Mouse (Mus musculus) adrenal gland, postnatal 10 days (tissue): ENCODE data around the gene Hist1h4i. TPM values are rescaled to one million over a fixed set of nuclear protein-coding genes. Genes with fewer than 3 reads are reported as not detected.
A peak's percentile ranks its signal among the peaks of the same experiment; 100 is the strongest.

Source experiments
- DNase-seq: peaks from one replicate; pipeline ENCODE4 v3.0.0; 2021; ENCODE audit warnings: mixed read lengths
- total RNA-seq, 2 experiments: library from RNA; stranded (reverse); gene quantifications; 2 replicates each; pipeline ENCODE4 v1.2.3; 2021

Hist1h4i gene
- total RNA-seq, 2 experiments from 2014 or later: 136 to 154 TPM

DNA sequence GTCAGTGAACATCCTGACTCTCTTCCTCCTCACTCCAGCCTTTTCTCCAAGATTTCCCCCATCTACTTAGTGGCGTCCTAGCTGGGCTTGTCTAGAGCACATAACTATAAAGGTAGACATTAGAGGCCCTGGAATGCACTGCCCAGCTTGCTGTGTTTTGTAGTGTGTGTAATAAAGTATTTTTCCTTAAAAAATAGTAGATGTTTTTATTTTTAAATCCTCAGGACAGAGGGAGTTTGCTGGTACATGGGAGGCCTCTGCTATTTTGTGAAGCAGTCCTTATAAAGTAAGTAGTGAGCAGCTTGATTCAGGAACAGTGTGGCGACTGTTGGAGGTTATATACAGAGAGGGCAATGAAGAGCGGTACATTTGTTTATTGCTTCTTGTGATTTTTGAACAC, 32.5 kb downstream of the Hist1h4i start:
- no peak for DNase-seq

GRCm38 (mm10) chr13:22007872-22008271, 33.3 kb downstream of the Hist1h4i start:
- DNase-seq: no peak

- DNase-seq: no peak
These were observed 34.0 kb downstream of the Hist1h4i start for GRCm38 (mm10) chr13:22007121-22007510.

- DNase-seq: peak; percentile 56
These were observed 34.6 kb downstream of the Hist1h4i start for GRCm38 (mm10) chr13:22006334-22007120.

DNA sequence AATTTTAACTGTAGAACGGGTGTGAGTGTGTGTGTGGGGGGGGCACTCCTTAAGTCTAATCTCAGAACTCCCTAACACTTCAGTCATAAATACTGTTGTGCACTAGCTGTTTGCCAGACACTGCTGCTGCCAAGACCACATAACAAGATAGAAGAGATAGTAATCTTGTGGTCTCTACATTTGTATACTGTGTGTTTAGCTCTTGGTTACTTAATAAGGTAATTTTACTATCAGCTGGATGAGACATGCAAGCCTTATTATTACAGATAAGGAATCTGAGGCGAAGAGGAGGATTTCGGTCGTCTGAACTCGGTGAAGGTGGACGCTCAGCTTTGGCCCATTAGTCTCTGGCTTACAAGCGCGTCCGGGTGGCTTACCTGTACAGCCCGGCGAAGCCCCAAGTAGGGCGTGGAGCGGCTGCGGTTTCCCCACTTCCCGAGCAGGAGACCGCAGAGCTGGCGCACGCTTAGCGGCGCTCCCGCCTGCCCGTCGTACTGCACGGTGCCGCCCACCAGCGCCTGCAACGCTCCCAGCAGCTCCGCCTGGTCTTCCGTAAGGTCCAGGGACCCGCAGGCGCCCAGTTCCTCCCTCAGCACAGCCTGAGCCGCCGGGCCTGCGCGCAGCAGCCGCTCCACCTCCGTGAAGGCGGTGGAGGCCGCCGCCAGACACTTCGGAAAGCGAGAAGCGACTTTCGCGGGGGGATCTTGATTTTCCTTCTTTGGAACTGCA, 35.4 kb downstream of the Hist1h4i start:
- peak; percentile 53 for DNase-seq

DNA sequence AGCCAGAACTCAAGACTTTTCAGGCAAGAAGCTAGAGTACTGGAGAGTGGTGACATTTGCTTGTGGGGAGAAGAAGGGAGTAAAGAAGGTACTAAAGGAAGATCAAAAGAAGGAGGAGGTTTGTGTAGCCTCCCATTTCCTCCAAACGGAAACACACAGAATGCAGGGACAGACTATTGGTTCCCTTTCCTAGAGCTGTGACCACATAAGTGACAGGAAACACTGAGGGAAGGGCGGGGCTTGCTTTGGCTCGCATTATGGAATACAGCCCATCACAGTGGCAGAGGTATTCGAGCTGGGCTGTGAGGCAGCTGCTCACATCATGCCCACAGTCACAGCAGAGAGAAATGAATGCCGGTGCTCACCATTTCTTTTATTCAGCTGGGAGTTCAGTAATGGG, 39.3 kb downstream of the Hist1h4i start:
- DNase-seq: no peak

DNA sequence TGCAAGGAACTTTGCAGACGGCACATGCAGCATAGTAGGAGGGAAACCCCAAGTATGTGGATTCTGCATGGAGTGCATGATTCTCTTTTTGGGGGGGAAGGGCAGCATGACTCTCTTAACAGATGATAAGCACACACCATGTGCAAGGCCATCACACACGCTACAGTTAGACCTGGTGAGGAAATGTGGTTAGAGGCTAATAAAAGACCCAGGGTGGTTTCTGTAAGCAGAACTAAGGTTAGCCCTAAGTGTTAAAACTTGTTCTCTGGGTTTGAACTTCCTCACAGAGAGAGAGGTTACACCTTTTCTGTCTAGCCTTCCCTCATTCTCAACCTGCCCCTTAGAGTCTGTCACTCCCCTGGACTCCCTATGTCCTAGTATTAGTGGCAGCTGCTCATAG, 39.8 kb downstream of the Hist1h4i start:
- no peak for DNase-seq

- no peak for DNase-seq
These were observed 42.0 kb downstream of the Hist1h4i start for GRCm38 (mm10) chr13:21999147-21999546.

DNA sequence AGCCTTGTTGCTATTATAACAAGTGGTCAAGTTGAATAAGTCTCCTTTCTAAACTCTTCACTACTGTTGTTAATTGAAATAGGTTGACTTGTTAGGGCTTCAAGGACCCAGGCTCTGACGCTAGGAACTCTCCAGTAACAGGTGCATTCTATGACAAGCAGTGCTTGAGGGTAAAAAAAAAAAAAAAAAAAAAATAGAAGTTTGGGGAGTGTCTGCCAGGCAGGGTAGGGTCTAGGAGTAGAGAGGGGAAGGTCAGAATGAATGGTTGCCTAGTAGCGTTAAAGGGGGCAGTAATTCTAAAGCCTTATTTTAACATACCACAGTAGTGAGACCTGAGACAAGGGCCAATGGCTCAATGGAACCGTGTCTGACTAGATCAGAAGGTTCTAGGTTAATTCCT, 42.8 kb downstream of the Hist1h4i start:
- DNase-seq: no peak

DNA sequence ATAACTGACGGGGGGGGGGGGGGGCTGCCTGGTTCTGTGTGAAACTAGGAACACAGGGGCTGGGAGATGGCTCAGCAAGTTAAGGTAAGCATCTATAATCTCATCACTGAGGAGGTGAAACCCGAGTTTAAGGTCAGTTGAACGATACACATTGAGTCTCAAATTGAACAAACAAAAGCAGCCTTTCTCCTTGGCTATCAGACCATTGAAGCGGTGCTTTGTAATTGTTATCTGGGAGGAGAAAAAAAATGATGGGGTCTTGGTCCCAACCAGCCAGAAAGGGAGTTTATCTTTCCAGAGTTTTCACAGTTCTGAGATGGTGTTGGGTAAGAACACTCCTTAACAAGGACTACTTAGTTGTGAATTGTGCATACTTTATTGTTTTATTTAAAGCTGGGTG, 43.3 kb downstream of the Hist1h4i start:
- no peak for DNase-seq

DNA sequence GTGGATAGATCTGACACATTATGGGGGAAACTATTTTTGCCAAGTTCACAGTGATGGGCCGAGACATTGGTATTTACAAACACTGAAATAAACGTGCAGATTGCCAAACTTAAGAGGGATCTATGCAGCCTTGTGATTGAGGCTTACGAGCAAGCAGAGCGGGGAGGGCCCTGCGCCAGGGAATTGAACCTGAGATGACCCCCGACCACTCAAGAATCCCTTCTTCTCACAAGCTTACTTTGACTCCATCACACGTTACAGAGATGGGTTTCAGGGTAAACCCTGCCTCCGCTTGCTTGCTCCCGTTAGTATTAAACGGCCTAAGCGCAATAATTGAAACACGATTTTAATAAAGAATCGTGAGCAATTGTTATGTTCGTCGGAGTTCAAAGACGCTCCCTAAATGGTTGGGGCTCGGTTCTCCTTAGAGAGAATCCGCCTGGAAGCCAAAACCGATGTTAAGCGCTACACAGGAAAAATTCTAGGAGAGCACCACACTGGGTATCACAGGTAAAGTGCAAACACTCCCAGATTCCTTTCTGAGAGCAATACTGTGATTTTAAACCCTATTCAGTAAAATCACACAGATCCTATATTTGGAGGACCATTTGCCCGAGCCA, 43.9 kb downstream of the Hist1h4i start:
- no peak for DNase-seq

DNA sequence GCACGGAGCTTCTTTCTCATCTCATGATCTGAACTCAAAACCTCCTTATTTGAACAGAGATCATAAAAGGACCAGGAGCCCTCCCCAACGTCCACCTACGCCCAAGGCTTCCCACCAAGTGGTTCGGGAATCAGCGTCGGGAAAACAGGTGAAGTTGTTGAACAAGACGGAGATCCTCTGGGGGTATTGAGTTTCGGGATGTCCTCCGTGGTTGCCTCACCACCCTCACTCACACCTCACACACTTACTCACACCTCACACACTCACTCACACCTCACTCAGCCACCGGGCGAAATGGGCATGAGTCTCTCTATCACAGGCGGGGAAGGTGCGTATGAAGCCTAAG, 44.3 kb downstream of the Hist1h4i start:
- DNase-seq: no peak

- DNase-seq: no peak
These were observed 44.9 kb downstream of the Hist1h4i start for GRCm38 (mm10) chr13:21996101-21996839.

DNA sequence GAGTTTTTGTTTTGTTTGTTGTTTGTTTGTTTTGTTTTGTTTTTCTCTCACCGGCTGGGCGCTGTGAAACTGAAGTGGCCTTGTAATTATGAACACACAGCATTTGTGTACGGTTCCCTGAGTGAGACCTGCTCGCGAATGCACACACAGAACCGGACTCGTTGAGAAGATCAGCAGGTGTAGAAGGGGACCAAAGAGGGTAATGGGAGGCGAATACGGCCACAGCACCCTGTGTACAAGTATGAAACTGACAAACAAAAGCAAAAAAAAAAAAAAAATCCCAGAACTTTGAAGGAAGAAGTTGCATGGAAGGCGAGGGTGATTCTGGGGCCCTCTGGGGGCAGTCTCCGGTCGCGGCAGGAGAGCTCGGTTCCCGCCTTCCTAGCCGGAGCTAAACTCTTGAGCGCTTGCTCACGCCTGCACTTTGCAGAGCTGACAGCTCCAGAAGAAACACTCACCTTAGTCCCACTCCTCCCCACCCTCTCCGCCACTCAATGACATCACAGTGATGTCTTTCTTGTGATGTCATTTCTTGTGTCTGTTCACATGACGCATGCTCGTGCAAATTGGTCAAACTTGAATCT, 45.7 kb downstream of the Hist1h4i start:
- DNase-seq: peak; percentile 21

- no peak for DNase-seq
These were observed 46.3 kb downstream of the Hist1h4i start for GRCm38 (mm10) chr13:21994896-21995295.

GRCm38 (mm10) chr13:21993957-21994738, 47.0 kb downstream of the Hist1h4i start:
- no peak for DNase-seq

- no peak for DNase-seq
These were observed 48.6 kb downstream of the Hist1h4i start for GRCm38 (mm10) chr13:21992550-21992949.
